Mouse (Mus musculus): Measurements from ENCODE around the gene Lif. TPM values are rescaled to one million over a fixed set of nuclear protein-coding genes. Genes with fewer than 3 reads are reported as not detected.

Lif gene
- under 1 TPM; 0.17 to 0.23 TPM for total RNA-seq (2021)
- long read RNA-seq, experiment 1 = 0 reads
- long read RNA-seq, experiment 2 = 0 reads

GRCm38 (mm10) chr11:4256846-4257607 is at the start of gene Lif:
Gene Lif, plus strand, starts transcription at chr11:4257557.
- DNase-seq = no peak
- Histone ChIP-seq H3K27ac (no peak within 1 kb of the TSS), H3K4me3 (no peak within 1 kb of the TSS)
- TF ChIP-seq CTCF (IDR thresholded peaks at IDR 0.05) = no peak
- intact Hi-C loops (cut with DNase I) = no loop called here

GRCm38 (mm10) chr11:4207655-4208054 is 49.7 kb upstream of the Lif start:
- DNase-seq = no peak
- H3K27ac ChIP-seq = no peak overlapping the region; the same call in 1 of the 2 replicates
- TF ChIP-seq CTCF (IDR thresholded peaks at IDR 0.05) = no peak
- intact Hi-C loops (cut with DNase I) = no loop called here
- no peak overlapping the region for H3K4me3 ChIP-seq

GRCm38 (mm10) chr11:4209556-4209955 is 47.8 kb upstream of the Lif start:
- Histone ChIP-seq H3K4me3 (no peak overlapping the region), H3K27ac (no peak overlapping the region)
- intact Hi-C loops (cut with DNase I) = no loop called here
- peak; percentile 46 for TF ChIP-seq CTCF (IDR thresholded peaks at IDR 0.05)
- no peak for DNase-seq

- DNase-seq = no peak
- no peak for TF ChIP-seq CTCF (IDR thresholded peaks at IDR 0.05)
- Histone ChIP-seq H3K4me3 (no peak overlapping the region), H3K27ac (no peak overlapping the region)
- intact Hi-C loops (cut with DNase I) = loop anchor here (10.0 kb wide), 1 partner anchor 46 kb away; the partner anchor contains the start of genes Ccdc157 and Sf3a1
Measured at GRCm38 (mm10) chr11:4210786-4211185, 46.6 kb upstream of the Lif start.

GRCm38 (mm10) chr11:4213107-4213506 is 44.2 kb upstream of the Lif start:
- intact Hi-C loops (cut with DNase I) = loop anchor here (10.0 kb wide), 1 partner anchor 48 kb away; the partner anchor contains the start of genes Ccdc157 and Sf3a1
- DNase-seq = no peak
- Histone ChIP-seq H3K4me3 (no peak overlapping the region), H3K27ac (no peak overlapping the region)
- TF ChIP-seq CTCF (IDR thresholded peaks at IDR 0.05) = no peak

- Histone ChIP-seq H3K27ac (0 out of 2 replicates have a peak overlapping the region, but pooled peaks have one; percentile 85), H3K4me3 (no peak overlapping the region)
- DNase-seq = no peak
- TF ChIP-seq CTCF (IDR thresholded peaks at IDR 0.05) = no peak
- intact Hi-C loops (cut with DNase I) = loop anchor here (10.0 kb wide), 1 partner anchor 50 kb away; the partner anchor contains the start of genes Ccdc157 and Sf3a1
Measured at GRCm38 (mm10) chr11:4214572-4214971, 42.8 kb upstream of the Lif start.

GRCm38 (mm10) chr11:4215061-4215460 is 42.3 kb upstream of the Lif start:
- no peak for TF ChIP-seq CTCF (IDR thresholded peaks at IDR 0.05)
- Histone ChIP-seq H3K27ac (peak overlapping the region; percentile 85), H3K4me3 (no peak overlapping the region)
- DNase-seq = no peak
- intact Hi-C loops (cut with DNase I) = loop anchor here (10.0 kb wide), 1 partner anchor 50 kb away; the partner anchor contains the start of genes Ccdc157 and Sf3a1

- H3K27ac ChIP-seq = peak overlapping the region; percentile 85
- intact Hi-C loops (cut with DNase I) = loop anchor here (10.0 kb wide), 1 partner anchor 52 kb away; the partner anchor contains the start of genes Ccdc157 and Sf3a1
- peak; percentile 59 for DNase-seq
- TF ChIP-seq CTCF (IDR thresholded peaks at IDR 0.05) = no peak
- peak overlapping the region; percentile 34 for H3K4me3 ChIP-seq
Measured at GRCm38 (mm10) chr11:4216248-4217000, 40.9 kb upstream of the Lif start.

- H3K4me3 ChIP-seq = peak within 1 kb of the TSS; percentile 89
- intact Hi-C loops (cut with DNase I) = loop anchor here (10.0 kb wide), 1 partner anchor 53 kb away; the partner anchor contains the start of genes Ccdc157 and Sf3a1
Measured at GRCm38 (mm10) chr11:4217914-4218629, 39.3 kb upstream of the Lif start, which contains the start of gene Castor1. Gene Castor1, plus strand, starts transcription at chr11:4218225.

GRCm38 (mm10) chr11:4218637-4219036 is 38.7 kb upstream of the Lif start:
- DNase-seq = no peak
- peak overlapping the region; percentile 85 for H3K27ac ChIP-seq
- intact Hi-C loops (cut with DNase I) = loop anchor here (1.0 to 10.0 kb wide), 2 partner anchors 54 to 83 kb away; partner anchors contain the start of genes Ccdc157, Rnf215 and Sf3a1
- no peak for TF ChIP-seq CTCF (IDR thresholded peaks at IDR 0.05)
- peak overlapping the region; percentile 89 for H3K4me3 ChIP-seq

More at GRCm38 (mm10) chr11:4217914-4218629, 39.3 kb upstream of the Lif start, which contains the start of gene Castor1:
- H3K27ac ChIP-seq = peak within 1 kb of the TSS; percentile 85
- TF ChIP-seq CTCF (IDR thresholded peaks at IDR 0.05) = no peak
- peak; percentile 94 for DNase-seq

GRCm38 (mm10) chr11:4219317-4219751 is 38.0 kb upstream of the Lif start:
- peak overlapping the region; percentile 89 for H3K4me3 ChIP-seq

More at GRCm38 (mm10) chr11:4219317-4219751, 38.0 kb upstream of the Lif start:
- TF ChIP-seq CTCF (IDR thresholded peaks at IDR 0.05) = peak; percentile 87
- peak; percentile 80 for DNase-seq
- intact Hi-C loops (cut with DNase I) = loop anchor here (1.0 to 10.0 kb wide), 2 partner anchors 55 to 84 kb away; partner anchors contain the start of genes Ccdc157, Rnf215 and Sf3a1
- H3K27ac ChIP-seq = peak overlapping the region; percentile 85

All from gastrocnemius, adult 2 months (tissue).